Mouse (Mus musculus) megakaryocyte, embryonic 14.5 days (primary cell): ENCODE results near the gene Chst3.

Experiments
- FLI1 ChIP-seq: IDR thresholded peaks from 2 replicates; pipeline ENCODE4 v1.6.1; 2012; ENCODE audit warnings: low read length, inconsistent platforms, mixed read lengths
- GATA1 ChIP-seq: IDR thresholded peaks from 3 replicates; pipeline ENCODE4 v1.6.1; 2012; ENCODE audit warnings: mixed read lengths, low read length, inconsistent platforms, borderline replicate concordance

- no peak for TF ChIP-seq FLI1
- no peak for TF ChIP-seq GATA1
Observed at GRCm38 (mm10) chr10:60265252-60265651, 46.2 kb upstream of the Chst3 start.
